Mouse (Mus musculus): Measurements from ENCODE around the gene Olfr1122.
"Not testable (repeated sequence)": the region's sequence is repeated elsewhere in the genome, so short reads cannot be mapped to it uniquely, and the experiment has no call there.

The Olfr1122 gene

GRCm38 (mm10) chr2:87385549-87385948 lies at the start of gene Olfr1122:
Olfr1122 (plus strand) TSS chr2:87385849.
- DNase-seq (ENCODE audit: low spot score in 2 of 2), result no peak

- DNase-seq (ENCODE audit: low spot score in 2 of 2), result no peak
Measured at GRCm38 (mm10) chr2:87354515-87354914, 31.1 kb upstream of the Olfr1122 start, which contains the start of gene Olfr1120. Olfr1120 (plus strand) TSS chr2:87354815.

- not testable (repeated sequence) for DNase-seq (ENCODE audit: low spot score in 2 of 2)
Measured at GRCm38 (mm10) chr2:87360121-87360520, 25.5 kb upstream of the Olfr1122 start.

GRCm38 (mm10) chr2:87369595-87369994 lies 16.1 kb upstream of the Olfr1122 start, which contains the start of gene Olfr1121:
Olfr1121 (plus strand) TSS chr2:87369895.
- no peak for DNase-seq (ENCODE audit: low spot score in 2 of 2)

- no peak for DNase-seq (ENCODE audit: low spot score in 2 of 2)
Measured at GRCm38 (mm10) chr2:87371726-87372125, 13.9 kb upstream of the Olfr1122 start.

- no peak for DNase-seq (ENCODE audit: low spot score in 2 of 2)
Measured at GRCm38 (mm10) chr2:87383935-87384334, 1.7 kb upstream of the Olfr1122 start.

- DNase-seq (ENCODE audit: low spot score in 2 of 2), result not testable (repeated sequence)
Measured at GRCm38 (mm10) chr2:87393605-87394004, 8.0 kb downstream of the Olfr1122 start.

- DNase-seq (ENCODE audit: low spot score in 2 of 2), result not testable (repeated sequence)
Measured at GRCm38 (mm10) chr2:87394686-87395085, 9.0 kb downstream of the Olfr1122 start.

GRCm38 (mm10) chr2:87416335-87416734 lies 30.7 kb downstream of the Olfr1122 start, which contains the start of gene Olfr1123:
Olfr1123 (plus strand) TSS chr2:87416635.
- no peak for DNase-seq (ENCODE audit: low spot score in 2 of 2)

GRCm38 (mm10) chr2:87429975-87430374 lies 44.3 kb downstream of the Olfr1122 start, which contains the start of gene Olfr1124:
Olfr1124 (plus strand) TSS chr2:87430275.
- DNase-seq (ENCODE audit: low spot score in 2 of 2), result no peak

- DNase-seq (ENCODE audit: low spot score in 2 of 2), result no peak
Measured at GRCm38 (mm10) chr2:87437731-87438130, 52.1 kb downstream of the Olfr1122 start.

Measured in frontal cortex, postnatal 14 days (tissue).